Mouse (Mus musculus): Measurements from ENCODE around the gene Hist1h2bk.

Hist1h2bk gene

GRCm38 (mm10) chr13:22013716-22014115, 22.0 kb upstream of the Hist1h2bk start:
- in situ Hi-C loops (cut with MboI, MseI) = no loop called here

DNA sequence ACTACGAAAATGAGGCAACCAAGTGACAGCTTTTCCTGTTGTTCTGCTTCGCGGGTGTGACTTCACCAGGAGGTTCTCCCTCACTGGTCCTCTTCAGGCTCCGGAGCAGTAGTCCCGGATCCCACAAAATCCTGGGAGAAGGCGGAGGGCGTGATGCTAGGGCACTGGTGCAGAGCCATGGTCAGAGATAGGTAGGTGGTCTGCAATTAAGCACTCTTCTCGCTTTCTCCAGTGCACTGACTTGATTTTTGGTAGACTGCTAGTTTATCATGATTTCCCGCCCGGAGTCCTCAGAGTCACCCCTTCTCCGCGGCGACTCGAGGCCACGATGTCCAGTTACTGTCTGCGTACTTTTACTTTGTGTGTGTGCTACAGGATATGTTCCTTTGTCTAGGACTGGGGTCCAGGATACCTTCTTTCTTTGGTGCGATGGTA, 21.2 kb upstream of the Hist1h2bk start:
- in situ Hi-C loops (cut with MboI, MseI) = no loop called here

- in situ Hi-C loops (cut with MboI, MseI) = no loop called here
These were observed 19.9 kb upstream of the Hist1h2bk start for GRCm38 (mm10) chr13:22015479-22016450.

DNA sequence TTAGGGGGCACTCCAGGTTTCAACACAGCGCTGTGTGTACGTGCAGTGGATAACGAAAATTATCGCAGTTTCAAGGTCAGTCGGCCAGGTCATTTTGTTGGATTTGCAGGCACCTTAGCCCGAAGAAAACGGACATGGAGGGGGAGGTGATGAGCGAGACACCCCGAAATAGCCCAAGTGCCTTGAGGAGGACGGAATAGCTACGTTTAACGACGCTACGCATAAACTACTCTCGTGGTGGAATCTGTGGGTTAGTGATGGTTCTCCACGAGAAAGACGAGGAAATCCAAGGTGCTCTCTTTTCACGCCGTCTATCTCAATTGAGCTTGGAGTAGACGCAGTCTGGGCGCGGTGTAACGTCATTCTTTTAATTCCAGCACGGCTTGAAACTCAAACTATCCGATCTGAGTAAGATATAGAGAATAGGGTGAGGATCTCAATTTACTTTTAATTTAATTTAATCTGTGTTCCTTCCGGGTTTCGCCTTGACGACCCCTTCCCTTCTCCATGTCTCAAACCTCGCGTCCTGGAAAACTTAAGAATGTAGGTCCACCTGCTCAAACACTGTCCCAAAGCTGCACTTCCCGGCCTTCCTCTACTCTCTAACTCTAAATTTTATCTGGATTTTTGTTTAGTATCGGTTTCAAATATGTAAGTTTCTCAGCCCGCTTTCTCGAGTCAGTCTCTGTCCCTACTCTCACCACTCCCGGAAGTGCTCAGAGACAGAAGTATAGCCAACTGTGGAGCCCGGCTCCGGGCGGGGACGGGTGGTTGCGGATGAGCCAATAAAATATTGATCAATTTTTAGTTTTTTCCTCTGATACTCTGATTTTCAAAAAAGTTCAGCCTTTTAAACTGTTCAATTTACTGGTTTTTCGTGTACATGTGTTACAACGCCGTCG, 15.5 kb upstream of the Hist1h2bk start:
- in situ Hi-C loops (cut with MboI, MseI) = loop anchor here (5.0 to 10.0 kb wide), 3 partner anchors 168 to 845 kb away; partner anchors contain the start of gene Trim27

DNA sequence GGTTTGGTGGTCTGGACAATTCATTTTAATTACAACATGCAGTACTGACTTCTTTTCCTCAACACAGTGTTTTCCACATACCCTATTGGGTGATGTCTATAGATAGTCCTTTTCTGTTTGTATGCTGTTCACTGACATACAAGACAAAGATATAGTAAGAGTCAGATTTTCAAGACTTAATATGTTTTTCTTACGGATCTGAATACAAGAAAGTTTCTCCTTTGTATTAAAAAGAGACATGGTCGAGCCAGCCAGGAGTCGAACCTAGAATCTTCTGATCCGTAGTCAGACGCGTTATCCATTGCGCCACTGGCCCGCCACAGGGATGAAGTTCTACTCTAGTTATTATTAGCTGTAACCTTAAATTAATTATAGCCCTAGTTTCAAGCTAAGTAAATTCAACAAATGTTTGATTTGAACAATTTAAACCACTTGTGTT, 14.8 kb upstream of the Hist1h2bk start:
- in situ Hi-C loops (cut with MboI, MseI) = loop anchor here (5.0 to 10.0 kb wide), 3 partner anchors 169 to 846 kb away; partner anchors contain the start of gene Trim27

- in situ Hi-C loops (cut with MboI, MseI) = loop anchor here (5.0 to 10.0 kb wide), 3 partner anchors 169 to 847 kb away; partner anchors contain the start of gene Trim27
These were observed 14.1 kb upstream of the Hist1h2bk start for GRCm38 (mm10) chr13:22021581-22021980.

DNA sequence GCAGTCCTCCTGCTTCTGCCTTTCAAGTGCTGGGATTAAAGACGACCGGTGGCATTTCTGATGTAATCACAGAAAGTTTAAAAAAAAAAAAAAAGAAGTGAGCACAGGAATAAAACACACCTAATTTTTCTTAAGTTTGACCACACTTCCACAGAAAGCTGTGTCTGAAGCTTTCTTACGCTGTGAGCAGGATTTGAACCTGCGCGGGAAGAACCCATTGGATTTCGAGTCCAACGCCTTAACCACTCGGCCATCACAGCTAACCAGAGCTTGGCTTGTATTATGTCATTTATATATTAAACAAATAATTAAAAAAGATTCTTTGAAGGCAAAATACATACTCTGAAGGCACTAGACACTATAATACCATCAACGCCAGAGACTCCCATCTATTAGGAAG, 13.4 kb upstream of the Hist1h2bk start:
- in situ Hi-C loops (cut with MboI, MseI) = loop anchor here (5.0 to 10.0 kb wide), 3 partner anchors 170 to 847 kb away; partner anchors contain the start of gene Trim27

DNA sequence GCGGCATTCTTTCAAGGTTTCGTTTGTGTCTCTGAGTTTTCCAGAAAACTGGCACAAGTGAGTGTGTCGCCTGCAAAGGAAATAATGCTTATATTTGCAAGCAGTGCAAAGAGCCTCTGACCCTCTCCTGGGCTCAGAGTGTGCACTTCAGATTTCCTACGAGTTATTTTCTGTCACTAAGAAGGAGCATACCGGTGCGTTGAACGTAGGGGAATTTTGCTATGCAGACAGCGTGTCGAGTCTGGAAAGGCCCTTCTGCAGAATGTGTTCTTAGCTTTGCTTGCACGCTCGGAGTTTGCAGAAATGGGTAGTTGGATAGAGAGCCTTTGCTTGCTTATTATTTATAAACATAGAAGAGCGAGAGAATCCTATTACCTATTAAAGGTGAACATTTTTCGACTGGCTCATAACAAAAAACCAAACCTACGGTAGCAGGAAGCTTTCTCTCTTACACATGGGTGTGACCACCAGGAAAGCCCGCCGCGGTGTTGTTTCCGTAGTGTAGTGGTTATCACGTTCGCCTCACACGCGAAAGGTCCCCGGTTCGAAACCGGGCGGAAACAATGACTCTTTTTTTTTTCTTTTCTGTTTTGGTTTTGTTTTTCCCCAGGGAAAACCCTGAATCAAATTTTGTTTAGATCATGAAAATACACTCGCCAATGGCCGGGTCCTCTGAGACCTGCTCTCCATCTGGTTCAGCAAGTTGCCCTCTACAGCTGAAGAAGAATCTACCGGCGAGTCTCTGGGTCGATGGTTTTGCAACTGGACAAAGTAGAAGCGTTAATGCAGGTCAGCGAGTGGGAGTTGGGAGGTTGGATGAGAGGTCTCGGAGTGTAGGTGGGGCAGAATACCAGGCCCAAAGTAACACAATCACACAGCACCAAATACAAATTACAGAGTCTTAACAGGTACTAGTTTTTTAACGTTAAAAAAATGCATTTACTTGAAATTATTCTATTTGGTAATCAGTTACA, 9.3 kb upstream of the Hist1h2bk start:
- in situ Hi-C loops (cut with MboI, MseI) = loop anchor here (5.0 to 10.0 kb wide), 4 partner anchors 49 to 1421 kb away; partner anchors contain the start of gene Trim27

- in situ Hi-C loops (cut with MboI, MseI) = loop anchor here (5.0 to 10.0 kb wide), 4 partner anchors 52 to 1418 kb away; partner anchors contain the start of gene Trim27
These were observed 6.8 kb upstream of the Hist1h2bk start for GRCm38 (mm10) chr13:22028673-22029460.

DNA sequence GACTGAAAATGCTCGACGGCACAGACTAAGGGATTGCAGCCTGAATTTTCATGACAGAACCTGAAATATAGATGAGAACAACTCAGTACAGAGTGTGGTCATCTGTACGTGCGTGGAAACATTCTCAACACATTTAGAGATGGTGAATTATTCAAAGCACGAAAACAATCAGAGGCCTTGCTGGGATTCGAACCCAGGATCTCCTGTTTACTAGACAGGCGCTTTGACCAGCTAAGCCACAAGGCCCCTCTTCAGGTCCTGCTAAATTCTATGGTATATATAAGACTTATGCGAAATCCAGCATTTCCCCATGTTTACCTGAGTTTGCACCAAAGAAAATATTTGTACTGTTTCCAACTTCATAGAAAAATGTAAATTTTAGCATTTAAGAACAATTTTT, 5.7 kb upstream of the Hist1h2bk start:
- in situ Hi-C loops (cut with MboI, MseI) = loop anchor here (5.0 to 10.0 kb wide), 5 partner anchors 53 to 1417 kb away; partner anchors contain the start of gene Trim27

DNA sequence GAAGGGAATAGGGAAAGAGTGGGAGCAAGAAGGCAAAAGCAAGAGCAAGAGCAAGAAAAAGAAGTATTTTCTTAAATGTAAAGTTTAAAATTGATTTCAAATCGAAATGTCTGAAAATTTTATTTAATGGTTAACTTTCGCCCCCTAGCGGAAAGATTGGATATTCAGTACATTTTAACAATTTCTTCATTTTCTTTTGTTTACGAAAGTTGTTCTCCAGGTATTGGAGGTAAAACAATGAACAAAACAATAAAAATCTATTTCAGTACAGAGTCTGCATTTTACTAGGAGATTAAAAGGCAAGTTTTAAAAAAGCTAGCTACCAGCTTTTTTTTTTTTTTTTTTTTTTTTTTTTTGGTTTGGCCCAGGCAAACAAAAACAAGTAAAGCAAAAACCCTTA, 5.2 kb upstream of the Hist1h2bk start:
- in situ Hi-C loops (cut with MboI, MseI) = loop anchor here (5.0 kb wide), 1 partner anchor 103 kb away; no protein-coding TSS in a partner anchor

GRCm38 (mm10) chr13:22033741-22034442, 1.8 kb upstream of the Hist1h2bk start:
- in situ Hi-C loops (cut with MboI, MseI) = loop anchor here (5.0 kb wide), 1 partner anchor 107 kb away; no protein-coding TSS in a partner anchor

GRCm38 (mm10) chr13:22034443-22035266, 1.0 kb upstream of the Hist1h2bk start:
- in situ Hi-C loops (cut with MboI, MseI) = loop anchor here (5.0 kb wide), 2 partner anchors 107 to 317 kb away; partner anchors contain the start of genes Hist1h2ai, Hist1h2bl and Hist1h3h

GRCm38 (mm10) chr13:22036149-22036956, 683 bp downstream of the Hist1h2bk start:
- in situ Hi-C loops (cut with MboI, MseI) = loop anchor here (5.0 kb wide), 1 partner anchor 319 kb away; the partner anchor contains the start of genes Hist1h2ai, Hist1h2bl and Hist1h3h

DNA sequence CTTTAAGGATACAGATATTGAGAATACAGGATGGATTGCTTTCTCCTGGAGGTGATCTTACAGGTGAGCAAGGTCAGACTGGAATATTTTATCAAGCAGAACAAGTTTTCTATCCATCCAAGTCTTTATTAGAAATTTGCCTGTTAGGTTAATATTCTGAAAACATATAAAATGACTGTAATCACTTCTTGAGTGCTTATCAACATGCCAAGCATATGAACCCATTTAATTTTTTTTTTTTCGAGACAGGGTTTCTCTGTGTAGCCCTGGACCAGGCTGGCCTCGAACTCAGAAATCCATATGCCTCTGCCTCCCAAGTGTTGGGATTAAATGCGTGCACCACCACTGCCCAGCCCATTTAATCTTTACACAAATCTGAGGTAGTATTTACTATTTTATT, 1.3 kb downstream of the Hist1h2bk start:
- in situ Hi-C loops (cut with MboI, MseI) = loop anchor here (5.0 kb wide), 1 partner anchor 320 kb away; the partner anchor contains the start of genes Hist1h2ai, Hist1h2bl and Hist1h3h

DNA sequence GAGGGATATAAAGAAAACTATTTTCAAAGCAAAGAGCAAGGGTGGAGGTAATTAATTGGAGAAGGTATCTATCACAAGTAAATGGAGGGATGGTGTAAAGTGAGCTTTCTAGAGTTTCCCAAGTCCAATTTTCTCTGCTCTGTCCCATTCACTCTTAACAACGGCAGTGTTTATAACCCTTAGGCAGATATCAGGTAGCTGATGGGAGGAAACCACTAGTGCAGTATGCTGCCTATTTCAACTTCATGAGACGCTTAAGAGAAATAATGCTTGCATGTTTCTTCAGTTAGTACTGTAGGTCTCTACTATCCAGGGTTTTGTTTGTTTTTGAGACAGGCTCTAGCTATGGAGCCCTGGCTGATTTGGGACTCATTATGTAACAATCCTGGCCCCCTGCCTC, 1.7 kb downstream of the Hist1h2bk start:
- in situ Hi-C loops (cut with MboI, MseI) = loop anchor here (5.0 kb wide), 1 partner anchor 320 kb away; the partner anchor contains the start of genes Hist1h2ai, Hist1h2bl and Hist1h3h
